Mouse (Mus musculus) bone marrow macrophage, adult 2 months (primary cell): ENCODE data around the gene Hmg20b. TPM values are rescaled to one million over a fixed set of nuclear protein-coding genes. Genes with fewer than 3 reads are reported as not detected.

ENCODE experiments used
- H3K27ac ChIP-seq: 2 replicates; pipeline ENCODE4 v1.5.1; 2012; ENCODE audit warnings: low read depth, low read length; ENCODE audit not compliant: insufficient read depth
- H3K4me1 ChIP-seq: 2 replicates; pipeline ENCODE4 v1.6.1; 2012; ENCODE audit warnings: low read length; ENCODE audit not compliant: control insufficient read depth, insufficient read depth
- H3K4me3 ChIP-seq: 2 replicates; pipeline ENCODE4 v1.5.1; 2012; ENCODE audit warnings: mild to moderate bottlenecking, low read length, moderate library complexity; ENCODE audit not compliant: insufficient read depth
- CTCF ChIP-seq: IDR thresholded peaks from 2 replicates; pipeline ENCODE4 v1.5.1; 2012; ENCODE audit warnings: low read depth, mild to moderate bottlenecking, low read length, moderate library complexity
- POLR2A ChIP-seq: IDR thresholded peaks from 2 replicates; pipeline ENCODE4 v1.6.1; 2012; ENCODE audit warnings: mild to moderate bottlenecking, low read depth, low read length, borderline replicate concordance
- polyA plus RNA-seq: library from polyadenylated mRNA; stranded (reverse); fragments of >200 nt; gene quantifications from 2 replicates; pipeline ENCODE4 v1.2.4, GENCODE M21; 2012; ENCODE audit not compliant: missing spikeins, insufficient read depth, insufficient read length

Hmg20b gene
- polyA plus RNA-seq, 1 experiment = 52.2 TPM

GRCm38 (mm10) chr10:81306837-81307682 lies 43.2 kb downstream of the Hmg20b start:
- H3K4me1 ChIP-seq = peaks cover 23% of the 10 kb centered on the region
- H3K4me3 ChIP-seq = no peak overlapping the region
- H3K27ac ChIP-seq = no peak overlapping the region
- TF ChIP-seq CTCF = no peak
- TF ChIP-seq POLR2A = no peak

GRCm38 (mm10) chr10:81306173-81306668 lies 44.1 kb downstream of the Hmg20b start:
- TF ChIP-seq POLR2A (no peak), CTCF (no peak)
- peaks cover 30% of the 10 kb centered on the region for H3K4me1 ChIP-seq
- no peak overlapping the region for H3K4me3 ChIP-seq
- no peak overlapping the region for H3K27ac ChIP-seq

- TF ChIP-seq POLR2A = no peak
- no peak for TF ChIP-seq CTCF
Observed at GRCm38 (mm10) chr10:81305663-81306062, 44.6 kb downstream of the Hmg20b start.

GRCm38 (mm10) chr10:81304597-81305238 lies 45.6 kb downstream of the Hmg20b start:
- peaks cover 44% of the 10 kb centered on the region for H3K4me1 ChIP-seq
- TF ChIP-seq POLR2A (no peak), CTCF (peak; percentile 65)
- no peak overlapping the region for H3K27ac ChIP-seq
- no peak overlapping the region for H3K4me3 ChIP-seq

More at GRCm38 (mm10) chr10:81305663-81306062, 44.6 kb downstream of the Hmg20b start:
- H3K4me3 ChIP-seq = no peak overlapping the region
- peaks cover 35% of the 10 kb centered on the region for H3K4me1 ChIP-seq
- no peak overlapping the region for H3K27ac ChIP-seq

GRCm38 (mm10) chr10:81303761-81304160 lies 46.5 kb downstream of the Hmg20b start:
- H3K4me1 ChIP-seq = peaks cover 54% of the 10 kb centered on the region
- H3K27ac ChIP-seq = peak overlapping the region; percentile 9; the same call in 1 of the 2 replicates
- H3K4me3 ChIP-seq = no peak overlapping the region
- TF ChIP-seq CTCF = no peak
- TF ChIP-seq POLR2A = no peak

- Histone ChIP-seq H3K4me1 (peaks cover 59% of the 10 kb centered on the region), H3K4me3 (0 out of 2 replicates have a peak overlapping the region, but pooled peaks have one; percentile 4), H3K27ac (peak overlapping the region; percentile 24)
- TF ChIP-seq POLR2A (no peak), CTCF (no peak)
Observed at GRCm38 (mm10) chr10:81303258-81303657, 47.0 kb downstream of the Hmg20b start.

- Histone ChIP-seq H3K4me3 (0 out of 2 replicates have a peak overlapping the region, but pooled peaks have one; percentile 4), H3K4me1 (peaks cover 61% of the 10 kb centered on the region), H3K27ac (peak overlapping the region; percentile 24; the same call in 1 of the 2 replicates)
- TF ChIP-seq POLR2A (no peak), CTCF (no peak)
Observed at GRCm38 (mm10) chr10:81302781-81303218, 47.5 kb downstream of the Hmg20b start.

- Histone ChIP-seq H3K4me1 (peaks cover 64% of the 10 kb centered on the region), H3K4me3 (0 out of 2 replicates have a peak overlapping the region, but pooled peaks have one; percentile 4), H3K27ac (0 out of 2 replicates have a peak overlapping the region, but pooled peaks have one; percentile 24)
- no peak for TF ChIP-seq POLR2A
- no peak for TF ChIP-seq CTCF
Observed at GRCm38 (mm10) chr10:81302288-81302687, 48.0 kb downstream of the Hmg20b start.

GRCm38 (mm10) chr10:81301321-81301720 lies 49.0 kb downstream of the Hmg20b start:
- peaks cover 73% of the 10 kb centered on the region for H3K4me1 ChIP-seq
- H3K27ac ChIP-seq = no peak overlapping the region
- H3K4me3 ChIP-seq = no peak overlapping the region
- TF ChIP-seq CTCF (no peak), POLR2A (no peak)

- TF ChIP-seq POLR2A = no peak
- no peak for TF ChIP-seq CTCF
- Histone ChIP-seq H3K4me3 (no peak overlapping the region), H3K27ac (peak overlapping the region; percentile 94), H3K4me1 (peaks cover 81% of the 10 kb centered on the region)
Observed at GRCm38 (mm10) chr10:81300352-81300907, 49.9 kb downstream of the Hmg20b start.
